Mouse (Mus musculus) ovary, postnatal 10 days (tissue): ENCODE data around the gene Rock2.

ENCODE experiments used
- DNase-seq: peaks from one replicate; pipeline ENCODE4 v3.0.0; 2022; ENCODE audit warnings: low spot score

The Rock2 gene

DNA sequence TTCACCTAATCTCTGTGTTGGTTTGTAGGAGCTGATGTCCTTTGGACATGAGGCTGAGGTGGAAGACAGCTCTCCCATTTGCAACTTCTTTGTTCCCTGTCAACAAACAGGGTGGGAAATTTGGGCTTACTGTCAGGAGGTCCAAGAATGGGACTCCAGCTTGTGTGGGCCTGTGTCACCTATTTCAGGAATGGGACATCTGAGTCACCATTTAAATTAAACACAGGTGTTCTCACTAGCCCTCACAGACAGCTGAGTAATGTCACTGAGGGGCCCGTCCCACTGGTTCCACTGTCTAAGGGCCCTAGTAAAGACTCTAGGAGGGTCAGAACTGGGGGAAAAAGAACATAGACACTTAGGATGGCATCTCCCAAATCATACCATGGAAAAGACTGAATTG, 22.7 kb upstream of the Rock2 start:
- no peak for DNase-seq

DNA sequence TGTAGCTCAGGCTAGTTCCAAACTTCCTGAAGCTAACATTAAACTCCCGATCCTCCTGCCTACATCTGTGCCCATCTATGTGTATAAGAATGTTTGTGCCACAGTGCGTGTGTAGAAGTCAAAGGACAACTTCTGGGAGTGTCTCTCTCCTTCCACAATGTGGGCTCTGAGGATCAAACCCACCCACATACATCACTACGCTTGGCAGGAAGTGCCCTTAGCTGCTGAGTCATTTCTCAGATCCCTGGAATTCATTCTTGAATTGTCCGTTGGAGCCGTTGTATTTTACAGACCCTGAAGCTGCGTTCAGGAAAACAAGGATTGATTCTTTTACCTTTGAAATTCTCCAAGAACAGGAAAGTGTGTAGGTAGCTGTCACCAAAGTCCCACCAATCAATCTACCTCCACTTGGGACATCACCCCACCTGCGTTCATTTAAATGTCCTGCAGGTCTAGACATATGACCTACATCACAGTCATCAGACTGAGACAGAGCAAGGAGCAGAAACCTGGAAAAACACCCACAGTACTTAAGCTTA, 21.7 kb upstream of the Rock2 start:
- DNase-seq = no peak

DNA sequence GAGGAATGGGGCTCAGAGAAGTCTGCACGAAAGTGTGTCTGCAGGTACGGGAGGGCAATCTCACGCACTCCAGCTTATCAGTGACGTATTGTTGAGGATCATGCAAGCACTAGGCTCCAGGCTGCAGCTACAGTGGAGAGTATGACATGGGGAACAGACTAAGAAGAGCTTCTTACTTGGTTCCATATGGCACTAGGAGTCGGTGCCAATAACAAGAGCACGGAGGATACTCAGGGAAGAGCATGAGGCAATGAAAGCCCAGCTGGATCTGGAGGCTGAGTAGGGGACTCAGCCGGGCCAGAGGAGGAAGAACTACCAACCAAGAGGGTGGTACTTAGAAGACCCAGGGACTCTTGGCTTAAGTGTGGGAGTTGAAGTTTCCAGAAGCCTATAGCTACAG, 21.1 kb upstream of the Rock2 start:
- no peak for DNase-seq

DNA sequence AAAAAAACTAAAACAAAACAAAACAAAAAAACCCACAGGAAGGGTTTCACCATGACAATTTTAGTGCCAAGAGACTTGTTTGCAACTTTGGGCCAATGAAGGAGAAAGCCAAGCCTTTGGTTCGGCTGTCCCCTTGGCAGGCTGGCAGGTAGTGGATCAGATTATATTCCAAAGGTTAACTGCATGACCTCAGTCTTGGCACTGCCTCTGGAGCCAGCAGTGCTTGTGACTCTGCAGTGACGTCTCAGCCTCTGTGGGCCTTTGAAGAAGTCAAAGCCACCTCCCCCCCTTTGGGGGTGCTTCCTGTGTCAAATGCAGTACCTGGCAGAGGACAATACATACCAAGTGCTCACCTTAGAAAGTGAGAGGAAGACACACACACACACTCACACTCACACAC, 20.6 kb upstream of the Rock2 start:
- DNase-seq = no peak

DNA sequence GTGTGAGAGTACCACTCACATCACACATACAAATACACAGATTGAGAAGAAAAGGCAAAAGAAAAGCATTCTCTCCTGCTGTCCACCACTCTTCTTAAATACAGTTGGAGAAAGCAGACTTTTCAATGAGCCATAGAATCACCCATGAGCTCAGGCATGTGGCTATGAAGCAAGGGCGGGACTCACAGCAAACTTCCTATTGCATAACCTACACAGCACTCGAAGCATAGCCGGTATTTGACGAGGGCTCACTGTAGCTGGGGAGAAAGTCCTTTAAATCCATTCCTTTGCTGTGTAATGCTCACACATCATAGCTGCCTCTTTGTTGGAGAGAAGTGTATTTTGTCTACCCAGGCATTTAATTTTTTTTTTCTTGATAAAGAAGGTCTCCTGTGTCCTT, 19.4 kb upstream of the Rock2 start:
- no peak for DNase-seq

DNA sequence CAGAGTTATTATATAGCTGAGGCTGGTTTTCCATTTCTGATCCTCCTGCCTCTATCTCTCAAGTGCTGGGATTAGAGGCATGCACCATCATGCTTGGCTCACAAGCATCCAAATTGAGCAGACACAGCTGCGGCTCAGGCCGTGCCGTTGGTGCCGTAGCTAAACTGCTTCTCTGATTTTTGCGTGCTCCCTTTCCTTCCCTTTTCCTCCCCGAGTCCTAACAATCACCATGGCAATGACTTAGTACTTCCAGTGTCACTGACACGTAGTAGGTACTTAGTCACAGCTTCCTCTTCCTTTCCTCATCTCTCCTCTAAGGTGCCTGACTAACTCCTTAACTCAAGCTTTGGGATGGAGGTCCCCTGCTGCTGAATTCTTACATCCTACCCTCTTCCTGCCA, 19.0 kb upstream of the Rock2 start:
- DNase-seq = no peak

DNA sequence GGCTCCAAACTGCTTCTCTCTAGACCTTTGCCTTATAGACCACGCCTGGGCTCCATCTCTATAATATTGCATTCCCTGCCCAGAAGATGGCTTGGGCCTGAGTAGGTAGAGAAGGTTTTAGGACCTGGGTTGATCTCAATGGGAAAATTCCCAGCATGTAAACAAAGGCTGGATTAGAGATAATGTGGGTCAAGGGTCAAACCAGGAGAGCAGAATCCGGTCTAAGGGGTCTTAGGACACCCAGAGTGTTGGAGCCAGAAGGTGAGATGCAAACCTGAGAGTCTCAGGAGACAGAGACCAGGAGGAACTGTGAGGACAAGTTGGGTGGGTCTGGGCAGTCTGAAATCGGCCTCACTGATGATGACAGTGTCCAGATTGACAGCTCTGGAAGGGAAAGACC, 18.0 kb upstream of the Rock2 start:
- no peak for DNase-seq

DNA sequence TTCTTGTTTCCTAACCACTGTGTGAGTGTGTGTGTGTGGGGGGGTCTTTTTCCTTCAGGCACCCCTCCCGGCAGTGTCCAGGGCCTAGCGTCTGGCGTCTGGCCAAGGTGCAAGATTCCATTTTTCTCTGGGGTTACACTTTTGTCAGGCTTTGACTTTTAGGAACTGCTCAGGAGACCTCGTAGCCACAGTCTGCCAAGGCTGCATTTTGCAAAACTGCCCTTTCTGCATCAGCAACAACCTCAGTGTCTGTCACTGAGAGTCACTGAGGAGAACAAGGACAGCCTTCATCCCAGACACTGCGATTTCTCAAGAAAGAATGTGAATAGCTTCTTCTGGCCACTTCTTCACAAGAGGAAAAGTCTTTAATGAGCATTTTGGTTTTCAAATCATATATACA, 17.6 kb upstream of the Rock2 start:
- DNase-seq = no peak

DNA sequence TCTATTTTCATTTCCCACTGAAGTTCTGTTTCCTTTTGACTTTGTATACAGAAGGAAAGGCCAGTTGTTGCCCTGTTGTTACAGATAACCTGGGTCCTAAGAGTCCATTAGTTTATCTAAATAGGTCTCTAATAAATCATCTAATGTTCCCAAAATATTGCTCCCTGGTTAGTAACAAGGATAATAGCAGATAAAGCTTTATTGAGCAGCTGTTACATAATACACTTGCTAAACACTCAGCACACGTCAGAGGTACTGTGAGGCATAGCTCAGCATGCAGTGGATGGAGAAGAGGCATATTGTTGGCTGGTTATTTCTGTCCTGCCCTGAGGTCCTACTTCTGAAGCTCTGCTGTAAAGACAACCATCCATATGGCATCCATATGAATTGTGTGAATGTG, 17.0 kb upstream of the Rock2 start:
- DNase-seq = no peak

DNA sequence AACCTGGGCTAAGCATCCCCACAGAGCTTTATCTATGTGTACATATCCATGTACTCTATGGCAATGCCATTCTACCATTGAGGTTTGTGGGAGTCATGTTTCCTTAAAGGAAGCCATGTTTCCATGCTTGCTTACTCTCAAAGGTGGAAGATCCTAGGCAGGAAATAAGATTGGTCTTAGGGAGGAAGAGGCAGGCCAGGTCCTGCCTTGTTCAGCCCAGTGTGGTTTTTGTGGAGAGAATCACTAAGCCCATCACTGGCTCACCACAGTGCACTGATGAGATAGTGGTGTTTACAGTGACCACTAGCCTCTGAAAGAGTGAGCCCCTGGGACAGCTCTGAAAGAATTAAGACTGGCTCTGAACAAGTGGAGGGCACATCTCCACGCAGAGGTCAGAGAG, 15.3 kb upstream of the Rock2 start:
- DNase-seq = no peak

DNA sequence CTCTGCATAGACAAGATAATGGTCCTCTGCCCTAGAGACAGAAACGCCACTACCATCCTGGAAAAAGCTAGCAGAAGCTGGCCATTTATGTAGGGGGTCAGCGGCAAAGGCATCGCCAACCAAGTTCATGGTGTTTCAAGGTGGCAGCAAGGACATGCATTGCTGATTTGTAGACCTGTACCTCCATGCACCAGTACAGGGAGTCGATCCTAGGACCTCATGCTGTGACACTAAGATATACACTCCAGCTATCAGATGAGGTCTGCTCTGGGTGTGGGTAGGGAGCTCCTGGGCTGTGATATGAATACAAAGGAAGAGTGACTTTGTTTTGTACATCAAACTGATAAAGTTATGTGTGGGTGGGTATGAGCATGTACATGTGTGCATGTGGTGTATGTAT, 14.6 kb upstream of the Rock2 start:
- DNase-seq = no peak

DNA sequence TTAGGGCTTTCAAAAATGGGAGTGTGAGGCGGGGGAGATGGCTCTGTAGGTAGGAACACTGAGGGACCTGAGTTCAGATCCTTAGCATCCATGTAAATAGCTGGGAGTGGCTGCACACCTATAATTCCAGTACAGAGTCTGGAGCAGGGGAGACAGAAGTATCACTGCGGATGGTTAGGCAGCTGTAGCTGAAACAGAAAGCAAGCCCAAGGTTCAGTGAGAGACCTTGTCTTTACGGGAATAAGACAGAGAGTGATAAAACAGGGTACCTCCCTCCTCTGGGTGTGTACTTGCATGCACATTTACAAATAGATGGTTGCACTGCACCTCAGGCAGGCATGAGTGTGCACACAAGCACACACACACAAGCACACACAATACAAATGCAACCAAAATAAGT, 12.3 kb upstream of the Rock2 start:
- DNase-seq = no peak

DNA sequence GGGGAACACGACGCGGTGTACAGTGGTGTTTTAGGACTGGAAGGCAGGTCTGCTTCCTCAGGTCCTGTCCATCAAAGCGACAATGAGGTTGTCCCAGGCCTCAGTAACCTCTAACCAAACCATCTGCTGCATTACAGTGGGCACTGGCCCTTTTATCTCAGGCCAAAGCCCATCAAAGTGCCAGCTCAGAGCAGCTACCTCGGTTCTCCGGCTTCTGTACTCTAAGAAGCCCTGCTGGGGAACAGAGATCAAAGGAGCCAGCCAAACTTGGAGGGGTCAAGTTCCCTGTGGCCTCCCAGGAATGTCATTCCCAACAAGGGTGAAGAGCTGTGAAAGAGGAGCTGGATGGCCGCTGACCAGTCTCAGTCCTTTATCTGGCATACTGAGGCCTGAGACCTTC, 11.6 kb upstream of the Rock2 start:
- no peak for DNase-seq

DNA sequence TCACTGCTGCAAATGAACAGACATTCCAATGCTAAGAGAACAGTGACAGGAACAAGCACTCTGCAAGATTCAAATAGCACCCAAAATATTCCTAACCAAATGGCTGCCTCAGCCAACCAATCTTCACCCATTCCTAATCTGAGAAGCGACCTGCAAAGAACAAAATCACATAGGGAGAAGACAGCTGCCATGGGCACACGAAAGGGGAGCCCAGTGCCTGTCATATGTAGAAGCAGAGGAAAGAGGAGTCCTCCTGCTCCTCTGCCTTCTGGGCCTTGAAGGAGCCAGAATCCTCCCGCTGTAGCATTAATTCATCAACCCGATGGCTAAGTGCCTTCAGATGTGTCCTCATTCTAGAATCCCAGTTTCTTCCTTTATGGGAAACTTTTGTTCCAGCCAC, 10.2 kb upstream of the Rock2 start:
- no peak for DNase-seq

DNA sequence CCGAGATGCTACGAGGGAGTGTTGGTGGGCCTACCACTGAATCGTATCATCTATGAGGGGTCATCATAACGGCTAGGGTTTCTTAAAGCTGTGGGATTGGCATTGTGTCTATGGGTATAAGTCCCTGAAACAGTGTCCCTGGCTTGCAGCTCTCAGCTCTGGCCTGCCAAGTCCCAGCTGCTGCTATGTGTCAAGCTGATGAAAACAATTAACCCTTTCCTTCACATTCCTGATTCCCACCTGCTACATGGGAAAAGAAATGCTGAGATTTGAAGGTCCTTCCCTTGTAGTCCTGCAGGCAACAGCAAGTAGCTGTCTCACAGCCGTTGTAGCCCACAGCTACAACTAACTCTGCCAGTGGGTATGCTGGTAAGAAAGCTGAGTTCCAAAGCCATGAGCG, 8.3 kb upstream of the Rock2 start:
- no peak for DNase-seq

DNA sequence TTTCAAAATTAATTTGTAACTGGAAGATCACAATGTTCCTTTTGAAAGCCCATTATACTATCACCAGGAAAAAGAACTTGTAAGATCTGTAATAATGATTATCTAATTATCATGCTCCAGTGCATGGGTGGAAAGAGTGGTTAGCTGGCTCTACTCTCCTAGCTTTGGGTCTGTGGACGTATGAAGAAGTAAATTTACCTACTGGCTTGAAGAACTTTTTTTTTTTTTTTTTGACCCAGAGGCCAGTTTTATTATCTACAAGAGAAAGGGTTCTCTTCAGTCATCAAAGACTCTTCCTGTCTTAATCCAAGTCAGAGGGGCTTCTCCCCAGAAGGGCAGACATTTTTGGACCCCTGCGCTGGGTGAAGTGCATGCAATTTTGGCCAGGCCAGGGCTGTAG, 1.7 kb upstream of the Rock2 start:
- no peak for DNase-seq

DNA sequence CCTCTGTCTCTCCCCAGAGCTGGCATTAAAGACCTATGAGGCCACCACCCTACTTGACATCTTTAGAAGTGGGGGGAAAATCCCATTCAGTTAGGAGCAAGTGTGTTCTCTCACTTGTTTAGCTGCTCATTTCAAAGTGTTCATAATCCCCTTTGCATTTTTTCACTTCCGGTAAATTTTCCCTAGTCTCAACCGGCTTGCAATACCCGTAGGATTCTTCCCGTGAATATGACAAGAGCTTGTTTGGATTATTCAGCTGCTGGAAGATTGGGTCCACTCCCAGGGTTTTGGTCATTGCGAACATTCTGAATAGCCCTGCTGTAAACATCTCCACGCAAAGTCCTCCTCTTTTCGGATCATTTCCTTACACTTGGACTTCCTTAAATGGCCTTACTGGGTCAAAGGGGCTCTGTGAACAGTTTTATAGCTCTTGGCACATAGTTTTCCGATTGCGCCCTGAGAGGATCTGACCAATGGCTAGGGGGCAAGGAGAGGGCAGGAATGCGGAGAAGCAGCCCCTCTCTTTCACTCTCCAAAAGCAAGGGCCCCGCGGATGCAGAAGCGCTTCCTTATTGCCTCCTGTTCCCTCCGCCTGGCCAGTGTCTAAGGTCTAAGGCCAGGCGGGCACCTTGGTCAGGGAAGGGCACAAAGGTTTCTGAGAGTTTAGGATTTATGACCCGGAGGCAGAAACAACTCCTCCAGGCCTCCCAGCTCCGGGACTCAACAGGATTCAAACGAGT, 869 bp upstream of the Rock2 start:
- DNase-seq = no peak

DNA sequence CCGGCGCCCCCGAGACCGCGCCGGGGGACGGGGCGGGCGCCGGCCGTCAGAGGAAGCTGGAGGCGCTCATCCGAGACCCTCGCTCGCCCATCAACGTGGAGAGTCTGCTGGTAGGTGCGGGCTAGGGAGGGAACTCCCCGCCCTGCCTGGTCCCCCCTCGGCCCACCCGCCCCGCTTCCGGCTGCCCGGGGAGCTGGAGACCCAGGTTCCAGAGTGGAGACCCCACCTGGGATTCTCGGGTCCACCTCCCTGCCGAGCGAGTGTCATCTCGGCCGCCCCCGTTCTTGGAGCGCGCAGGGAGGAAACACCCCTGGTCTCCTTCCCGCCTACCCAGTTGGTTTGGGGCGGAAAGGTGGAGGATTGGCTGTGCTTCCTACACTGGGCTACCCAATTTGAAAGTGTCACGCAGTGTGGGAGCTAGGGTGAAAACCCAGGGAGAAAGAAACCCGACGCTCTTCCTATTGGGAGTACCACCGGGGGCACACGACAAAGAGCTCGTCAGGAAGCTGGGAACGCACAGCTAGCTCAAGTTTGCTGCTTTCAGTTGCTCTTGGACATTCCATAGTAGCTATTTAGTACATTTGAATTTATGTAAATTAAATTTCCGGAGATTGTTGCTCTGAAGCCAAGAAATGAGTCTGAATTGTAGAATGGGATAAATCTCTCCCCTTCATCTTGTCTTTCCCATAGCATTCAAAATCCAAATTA, 680 bp downstream of the Rock2 start:
- DNase-seq = no peak

DNA sequence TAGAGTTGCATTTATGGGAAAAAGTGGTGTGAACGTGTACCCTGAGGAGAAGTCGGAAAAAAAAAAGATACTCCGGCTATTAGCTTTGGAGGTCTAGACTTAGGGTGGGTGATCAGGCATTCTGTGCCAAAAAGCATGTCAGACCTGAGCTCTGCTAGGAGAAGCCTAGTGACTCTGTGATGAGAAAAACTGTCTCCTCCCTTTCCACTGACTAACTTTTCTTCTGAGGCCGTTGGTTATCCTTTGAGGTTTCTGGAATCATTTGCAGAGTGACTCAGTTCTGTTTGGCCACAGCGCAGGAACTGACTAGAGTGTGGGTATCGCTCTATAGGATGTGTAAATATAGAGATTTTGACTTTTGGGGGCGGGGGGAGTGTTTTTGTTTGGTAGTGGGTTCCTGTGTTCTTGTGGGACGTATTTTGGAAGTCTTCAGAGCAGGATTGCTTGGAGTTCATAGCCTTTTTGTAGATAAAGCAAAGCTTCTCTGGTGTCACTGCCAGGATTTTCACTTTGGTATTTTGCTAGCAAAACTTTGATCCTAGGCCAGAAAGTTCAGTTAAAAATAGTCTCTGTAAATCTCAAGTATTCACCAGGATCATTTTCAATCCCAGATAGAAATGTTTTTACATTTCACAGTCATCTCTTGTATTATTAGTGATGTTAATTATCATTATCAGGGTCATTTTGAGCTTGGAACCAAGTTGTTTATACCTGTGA, 1.5 kb downstream of the Rock2 start:
- DNase-seq = no peak

DNA sequence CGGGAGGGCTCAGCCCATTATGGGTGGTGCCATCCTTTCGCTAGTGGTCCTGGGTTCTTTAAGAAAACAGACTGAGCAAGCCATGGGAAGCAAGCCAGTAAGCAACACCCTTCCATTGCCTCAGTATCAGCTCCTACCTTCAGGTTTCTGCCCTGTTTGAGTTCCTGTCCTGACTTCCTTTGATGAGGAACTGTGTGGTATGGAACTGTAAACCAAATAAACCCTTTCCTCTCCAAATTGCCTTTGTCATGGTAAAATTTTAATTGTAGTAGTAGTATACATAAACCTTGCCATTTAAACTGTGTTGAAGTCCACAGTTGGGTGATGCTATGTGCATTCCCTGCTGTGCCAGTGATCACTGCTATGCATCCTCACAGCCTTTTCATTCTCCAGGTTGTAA, 2.5 kb downstream of the Rock2 start:
- DNase-seq = no peak

DNA sequence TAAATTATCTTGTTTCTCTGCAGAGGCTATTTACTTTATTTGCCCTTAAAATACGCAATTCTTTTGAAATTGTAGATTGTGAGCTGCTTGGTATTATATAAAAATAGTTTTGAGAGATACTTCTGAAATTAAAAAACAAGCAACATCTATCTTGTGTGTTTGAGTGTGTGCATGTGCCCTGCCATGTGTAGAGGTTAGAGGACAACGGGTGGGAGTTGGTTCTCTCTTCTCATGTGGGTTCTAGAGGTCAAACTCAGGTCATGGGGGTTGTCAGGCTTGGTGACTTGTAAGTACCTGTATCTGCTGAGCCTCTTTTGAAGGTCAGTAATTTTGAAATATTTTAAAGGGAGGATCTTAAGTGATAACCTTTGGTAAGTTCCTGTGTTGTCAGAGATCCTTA, 3.5 kb downstream of the Rock2 start:
- DNase-seq = no peak

DNA sequence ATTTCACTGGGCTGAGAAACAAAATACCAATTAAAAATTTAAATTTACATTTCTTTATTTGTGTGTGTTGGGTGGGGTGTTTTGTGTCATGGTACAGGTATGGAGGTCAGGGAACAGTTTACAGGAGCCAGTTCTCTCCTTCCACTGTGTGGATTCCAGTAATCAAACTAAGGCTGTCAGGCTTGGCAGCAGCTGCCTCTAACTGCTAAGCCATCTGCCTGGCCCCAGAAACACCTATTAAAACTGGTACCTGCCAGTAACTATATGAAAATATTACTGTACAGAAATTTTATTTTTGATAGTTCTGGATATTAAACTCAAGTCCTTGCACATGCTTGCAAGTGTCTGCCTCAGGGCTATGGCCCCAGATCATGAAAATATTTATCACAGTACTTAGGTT, 4.1 kb downstream of the Rock2 start:
- no peak for DNase-seq

DNA sequence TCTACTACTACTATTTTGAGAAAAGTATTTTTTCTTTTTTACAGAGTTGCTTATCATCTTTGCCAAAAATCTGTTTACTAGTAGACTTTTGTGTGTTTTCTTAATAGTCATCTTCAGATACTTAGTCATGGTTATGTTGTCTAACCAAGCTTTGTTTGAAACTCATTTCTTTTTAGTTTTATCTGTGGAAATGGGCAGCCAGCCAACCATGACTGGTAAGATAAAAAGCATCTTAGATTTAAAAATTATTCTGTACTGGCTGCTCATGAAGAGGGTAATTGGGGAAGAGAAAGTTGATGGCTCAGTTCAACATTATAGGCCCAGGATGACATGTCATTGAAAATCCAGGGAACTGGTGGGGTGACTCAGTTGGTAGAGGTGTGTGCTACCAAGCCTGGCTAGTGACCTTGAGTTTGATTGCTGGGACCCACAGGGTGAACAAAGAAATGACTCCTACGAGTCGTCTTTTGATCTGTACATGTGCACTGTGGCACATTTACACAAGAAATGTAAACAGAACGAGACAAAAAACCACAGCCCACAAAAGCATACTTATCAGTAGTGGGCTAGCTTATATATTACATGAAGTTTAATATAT, 6.0 kb downstream of the Rock2 start:
- DNase-seq = no peak
